21 mouse cellular contexts compared by ENCODE assay signal in genomic region chr11:75669176-75669852, GRCm38 (mm10).
"Had no signal": no experiment of that assay in that cellular context is flagged by ENCODE, and none has a peak within 500 bp of the region (broad histone marks: within the 10 kb centered on the region; RNA-seq: fewer than 3 reads in every experiment).

No protein-coding gene starts in this region.

- H3K27me3 ChIP-seq: intestine, embryonic 15.5 days; limb, embryonic 13.5 days; limb, embryonic 15.5 days; liver, embryonic 12.5 days had no signal

- H3K4me3 ChIP-seq: heart, adult 2 months; intestine, embryonic 15.5 days; layer of hippocampus, adult 2 months; left cerebral cortex, adult 2 months; limb, embryonic 13.5 days; limb, embryonic 15.5 days; liver, embryonic 12.5 days had no signal

- ATAC-seq: hindbrain, embryonic 16.5 days; inflammation-experienced regulatory T-cells, adult 6 months; intestine, embryonic 15.5 days; intestine, postnatal 0 days; liver, embryonic 12.5 days had no signal

- H3K4me1 ChIP-seq: intestine, embryonic 15.5 days; limb, embryonic 13.5 days; limb, embryonic 15.5 days had no signal

- H3K9me3 ChIP-seq: intestine, embryonic 15.5 days; limb, embryonic 13.5 days; limb, embryonic 15.5 days; liver, embryonic 12.5 days had no signal

- H3K27ac ChIP-seq: heart, adult 2 months; hindbrain, embryonic 14.5 days; intestine, embryonic 15.5 days; layer of hippocampus, adult 2 months; left cerebral cortex, adult 2 months; limb, embryonic 13.5 days; limb, embryonic 15.5 days; liver, embryonic 12.5 days; liver, embryonic 14.5 days had no signal

- DNase-seq: gastrocnemius, postnatal 14 days; gastrocnemius, postnatal 36 days; heart, adult 2 months; heart, postnatal 10 days; kidney, adult 18-20 months; kidney, adult 8-10 months; kidney, postnatal 10 days; kidney, postnatal 25 days; kidney, postnatal 4 days had no signal

- H3K4me2 ChIP-seq: heart, embryonic 11.5 days; hindbrain, embryonic 14.5 days; intestine, embryonic 15.5 days; limb, embryonic 13.5 days; limb, embryonic 15.5 days; liver, embryonic 12.5 days had no signal

- H3K9ac ChIP-seq: hindbrain, embryonic 14.5 days; intestine, embryonic 15.5 days; limb, embryonic 13.5 days; limb, embryonic 15.5 days; liver, embryonic 12.5 days; liver, embryonic 14.5 days had no signal
